Mouse (Mus musculus) neural tube, embryonic 15.5 days (tissue): ENCODE measurements around the gene Def6. TPM values are rescaled to one million over a fixed set of nuclear protein-coding genes. Genes with fewer than 3 reads are reported as not detected.

Experiments used
- ATAC-seq: fragments of 200-750 bp; cut with Nextera tagmentation; 2 replicates; pipeline ENCODE4 v1.8.0; 2017; ENCODE audit warnings: mild to moderate bottlenecking, moderate TSS enrichment, moderate library complexity; ENCODE audit not compliant: low FRiP score
- H3K27ac ChIP-seq: fragments of 300-500 bp; sonication (generic); replicated peaks from 2 replicates; pipeline ENCODE4 v1.5.1; 2015; ENCODE audit warnings: mild to moderate bottlenecking, inconsistent platforms
- H3K27me3 ChIP-seq: fragments of 300-500 bp; sonication (generic); replicated peaks from 2 replicates; pipeline ENCODE4 v1.6.1; 2015; ENCODE audit warnings: inconsistent platforms
- H3K36me3 ChIP-seq: fragments of 300-500 bp; sonication (generic); 2 replicates; pipeline ENCODE4 v1.6.1; 2015; ENCODE audit warnings: inconsistent platforms
- H3K4me1 ChIP-seq: fragments of 300-500 bp; sonication (generic); 2 replicates; pipeline ENCODE4 v1.6.1; 2015; ENCODE audit warnings: inconsistent platforms
- H3K4me2 ChIP-seq: fragments of 300-500 bp; sonication (generic); 2 replicates; pipeline ENCODE4 v1.6.1; 2015; ENCODE audit warnings: inconsistent platforms, mild to moderate bottlenecking, moderate library complexity
- H3K4me3 ChIP-seq: fragments of 300-500 bp; sonication (generic); replicated peaks from 2 replicates; pipeline ENCODE4 v1.5.1; 2015; ENCODE audit warnings: mild to moderate bottlenecking, inconsistent platforms
- H3K9ac ChIP-seq: fragments of 300-500 bp; sonication (generic); replicated peaks from 2 replicates; pipeline ENCODE4 v1.6.1; 2015; ENCODE audit warnings: mild to moderate bottlenecking, inconsistent platforms
- H3K9me3 ChIP-seq: fragments of 300-500 bp; sonication (generic); replicated peaks from 2 replicates; pipeline ENCODE4 v1.6.1; 2016; ENCODE audit warnings: inconsistent platforms
- WGBS: fragments of 180-500 bp; shearing (Covaris S2); methylation state at CpG from one replicate; pipeline ENCODE4 v1.1.7; 2015; ENCODE audit warnings: mixed read lengths; 5-methylcytosine and 5-hydroxymethylcytosine counted together
- polyA plus RNA-seq: library from polyadenylated mRNA; unstranded; fragments of >200 nt; fragmentation: Nextera tagmentation; extraction: Ambion mirVana; gene quantifications from 2 replicates; pipeline ENCODE4 v1.2.1, GENCODE M21; 2015

Def6 gene
- polyA plus RNA-seq, 1 experiment from 2014 or later, result 8.6 TPM

- H3K4me3 ChIP-seq, result peak within 1 kb of the TSS; percentile 72
- peak within 1 kb of the TSS; percentile 74 for H3K9ac ChIP-seq
- ATAC-seq, result peak; percentile 94
- H3K4me2 ChIP-seq, result peak within 1 kb of the TSS; percentile 92
- H3K36me3 ChIP-seq, result no peaks in the 10 kb centered on the region
- peaks cover 39% of the 10 kb centered on the region for H3K4me1 ChIP-seq
- peak within 1 kb of the TSS; percentile 80 for H3K27ac ChIP-seq
- no peaks in the 10 kb centered on the region for H3K27me3 ChIP-seq
- WGBS, result under 1% methylated on average over 47 of the region's 57 CpGs
- no peaks in the 10 kb centered on the region for H3K9me3 ChIP-seq
Measured at GRCm38 (mm10) chr17:28232475-28233060, 25.0 kb downstream of the Def6 start, which contains the start of gene Ppard. Gene Ppard, plus strand, starts transcription at chr17:28232700.

DNA sequence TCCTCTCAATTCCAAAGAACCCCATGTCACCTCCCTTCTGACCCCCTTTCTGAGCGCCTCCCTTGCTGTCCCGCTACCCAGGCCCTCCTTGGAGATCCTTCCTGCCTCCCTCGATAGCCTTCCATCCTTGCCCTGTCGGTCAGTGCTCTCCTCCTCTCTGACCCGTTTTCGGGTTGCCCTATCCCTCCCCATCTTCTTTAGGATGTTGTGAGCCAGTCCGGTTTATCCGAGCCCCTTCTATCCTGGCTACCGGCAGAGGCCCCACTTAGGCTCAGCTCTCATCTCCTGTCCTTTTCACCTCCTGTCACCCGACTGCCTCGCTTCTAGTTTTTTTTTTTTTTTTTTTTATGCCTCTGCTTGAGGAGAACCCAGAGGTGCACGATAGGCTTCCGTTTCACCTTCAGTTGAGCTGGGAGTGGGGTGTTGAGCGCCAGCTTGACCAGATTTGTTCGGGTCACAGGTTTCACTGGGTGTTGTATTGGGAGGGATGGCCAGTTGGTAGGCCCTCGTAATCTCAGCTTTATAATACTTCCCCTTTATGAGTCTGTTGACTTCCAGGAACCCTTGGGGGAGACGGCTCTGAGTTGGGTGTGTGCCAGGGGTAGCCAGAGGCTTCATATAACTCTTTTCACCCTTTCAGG is 25.6 kb downstream of the Def6 start:
- Histone ChIP-seq H3K9ac (peak overlapping the region; percentile 74), H3K27me3 (no peaks in the 10 kb centered on the region), H3K4me1 (peaks cover 40% of the 10 kb centered on the region), H3K4me3 (peak overlapping the region; percentile 72), H3K4me2 (peak overlapping the region; percentile 92), H3K9me3 (no peaks in the 10 kb centered on the region), H3K27ac (peak overlapping the region; percentile 80), H3K36me3 (no peaks in the 10 kb centered on the region)
- 2% methylated on average over 17 of the region's 17 CpGs for WGBS
- no peak for ATAC-seq

DNA sequence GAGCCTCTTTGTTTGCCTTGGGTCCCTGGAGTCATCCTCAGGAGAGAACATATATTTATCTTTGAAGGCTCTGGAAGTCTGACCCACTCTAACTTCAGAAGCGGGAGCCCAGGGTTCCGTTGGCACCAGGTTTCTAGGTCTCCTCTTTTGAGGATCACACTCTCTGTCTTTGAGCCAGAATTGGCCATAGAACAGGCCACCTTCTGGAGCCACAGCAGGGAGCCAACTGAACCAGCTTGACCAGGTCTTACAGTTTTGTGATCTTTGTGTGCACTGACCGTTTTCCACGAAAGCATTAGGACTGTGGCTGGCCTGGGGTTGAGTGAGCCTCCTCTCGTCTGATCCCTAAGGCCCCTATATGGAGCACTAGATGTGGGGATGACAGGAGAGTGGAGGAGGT is 27.1 kb downstream of the Def6 start:
- Histone ChIP-seq H3K27ac (no peak overlapping the region), H3K9ac (no peak overlapping the region), H3K4me1 (peaks cover 40% of the 10 kb centered on the region), H3K36me3 (no peaks in the 10 kb centered on the region), H3K27me3 (no peaks in the 10 kb centered on the region), H3K4me3 (no peak overlapping the region), H3K4me2 (peak overlapping the region; percentile 92), H3K9me3 (no peaks in the 10 kb centered on the region)
- WGBS, result 86% methylated on average over 5 of the region's 5 CpGs
- ATAC-seq, result no peak

DNA sequence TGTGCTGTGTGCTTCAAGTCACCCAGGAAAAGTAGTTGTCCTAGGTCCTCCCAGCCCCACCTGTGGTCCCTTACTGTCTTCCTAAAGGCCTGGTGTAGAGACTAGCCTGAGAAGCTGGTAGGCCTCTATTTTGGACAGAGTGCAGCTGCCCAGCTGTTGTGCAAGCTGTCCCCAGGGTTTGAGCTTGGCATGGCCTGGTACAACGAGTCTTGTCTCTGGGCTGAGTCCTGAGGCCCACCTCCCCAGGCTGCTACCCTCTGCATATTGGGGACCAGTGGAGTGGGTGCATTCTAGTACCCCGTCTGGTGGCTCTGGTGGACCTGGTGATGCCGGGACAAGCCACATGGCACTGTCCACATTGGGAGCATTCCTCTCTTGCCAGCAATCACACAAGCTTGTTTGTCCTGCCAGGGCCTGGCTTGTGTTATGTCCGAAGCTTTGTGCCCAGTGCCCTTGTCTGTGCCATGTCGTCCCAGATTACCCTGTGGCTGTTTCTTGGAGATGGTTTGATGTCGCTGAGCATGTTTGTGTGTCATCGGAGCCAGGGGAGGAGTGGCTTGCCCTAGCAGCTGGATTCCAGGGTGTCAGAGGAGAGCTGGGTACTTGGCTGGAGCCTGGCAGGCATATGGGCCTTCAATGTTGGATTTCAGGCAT is 28.5 kb downstream of the Def6 start:
- H3K36me3 ChIP-seq, result no peaks in the 10 kb centered on the region
- peak overlapping the region; percentile 18; the same call in 1 of the 2 replicates for H3K27ac ChIP-seq
- no peaks in the 10 kb centered on the region for H3K9me3 ChIP-seq
- no peak overlapping the region for H3K4me3 ChIP-seq
- no peak overlapping the region for H3K4me2 ChIP-seq
- no peak for ATAC-seq
- H3K4me1 ChIP-seq, result peaks cover 40% of the 10 kb centered on the region
- 78% methylated on average over 7 of the region's 7 CpGs for WGBS
- H3K9ac ChIP-seq, result no peak overlapping the region
- H3K27me3 ChIP-seq, result no peaks in the 10 kb centered on the region

DNA sequence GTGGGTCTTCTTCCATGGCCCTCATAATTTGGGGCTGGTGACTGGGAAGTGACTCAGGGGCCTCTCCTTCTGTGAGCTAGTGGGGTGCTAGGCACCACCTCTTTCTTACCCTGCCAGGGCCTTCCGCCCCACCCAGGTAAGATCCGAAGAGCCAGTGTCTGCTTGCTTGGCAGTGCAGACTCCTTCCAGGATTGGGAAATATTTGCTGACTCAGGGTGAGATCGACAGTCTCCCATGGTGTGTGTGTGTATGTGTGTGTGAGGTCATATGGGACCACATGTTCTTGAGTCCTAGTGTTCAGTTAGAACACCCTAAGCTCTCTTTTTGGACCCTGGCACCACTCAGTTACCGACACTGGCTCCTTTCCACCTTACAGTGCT is 29.0 kb downstream of the Def6 start:
- 0 out of 2 replicates have a peak overlapping the region, but pooled peaks have one; percentile 5 for H3K9ac ChIP-seq
- H3K4me2 ChIP-seq, result no peak overlapping the region
- no peak for ATAC-seq
- H3K4me1 ChIP-seq, result peaks cover 40% of the 10 kb centered on the region
- H3K27me3 ChIP-seq, result no peaks in the 10 kb centered on the region
- WGBS, result 86% methylated on average over 4 of the region's 4 CpGs
- H3K9me3 ChIP-seq, result no peaks in the 10 kb centered on the region
- no peak overlapping the region for H3K4me3 ChIP-seq
- no peaks in the 10 kb centered on the region for H3K36me3 ChIP-seq
- peak overlapping the region; percentile 23; the same call in 1 of the 2 replicates for H3K27ac ChIP-seq

DNA sequence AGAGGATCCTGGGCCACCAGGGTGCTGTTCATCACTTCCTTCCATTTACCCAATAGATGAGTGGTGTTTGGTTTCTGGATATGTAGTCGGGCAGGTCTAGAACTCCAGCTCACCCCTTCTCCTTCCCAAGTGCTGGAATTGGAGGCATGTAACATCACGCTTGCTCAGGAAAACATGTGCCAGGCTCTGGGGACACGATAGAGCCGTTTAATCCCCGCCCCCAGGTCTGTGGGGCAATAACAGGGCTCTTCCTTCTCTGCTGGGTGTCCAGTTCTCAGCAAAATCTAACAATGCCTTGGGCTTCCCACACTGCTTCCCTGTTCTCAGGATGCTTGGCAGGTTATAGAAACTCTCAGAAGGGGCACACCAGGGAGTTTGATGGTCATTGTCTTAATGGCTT is 29.8 kb downstream of the Def6 start:
- ATAC-seq, result no peak
- no peak overlapping the region for H3K4me3 ChIP-seq
- H3K4me1 ChIP-seq, result peaks cover 40% of the 10 kb centered on the region
- H3K27ac ChIP-seq, result 0 out of 2 replicates have a peak overlapping the region, but pooled peaks have one; percentile 23
- no peak overlapping the region for H3K4me2 ChIP-seq
- 34% methylated on average over 5 of the region's 5 CpGs for WGBS
- no peaks in the 10 kb centered on the region for H3K36me3 ChIP-seq
- H3K9me3 ChIP-seq, result no peaks in the 10 kb centered on the region
- no peaks in the 10 kb centered on the region for H3K27me3 ChIP-seq
- H3K9ac ChIP-seq, result no peak overlapping the region

- no peaks in the 10 kb centered on the region for H3K9me3 ChIP-seq
- no peak overlapping the region for H3K27ac ChIP-seq
- peaks cover 40% of the 10 kb centered on the region for H3K4me1 ChIP-seq
- no peak overlapping the region for H3K4me2 ChIP-seq
- no peak for ATAC-seq
- WGBS, result 73% methylated on average over 6 of the region's 6 CpGs
- no peaks in the 10 kb centered on the region for H3K27me3 ChIP-seq
- no peak overlapping the region for H3K4me3 ChIP-seq
- no peaks in the 10 kb centered on the region for H3K36me3 ChIP-seq
- H3K9ac ChIP-seq, result no peak overlapping the region
Measured at GRCm38 (mm10) chr17:28237874-28238273, 30.3 kb downstream of the Def6 start.

DNA sequence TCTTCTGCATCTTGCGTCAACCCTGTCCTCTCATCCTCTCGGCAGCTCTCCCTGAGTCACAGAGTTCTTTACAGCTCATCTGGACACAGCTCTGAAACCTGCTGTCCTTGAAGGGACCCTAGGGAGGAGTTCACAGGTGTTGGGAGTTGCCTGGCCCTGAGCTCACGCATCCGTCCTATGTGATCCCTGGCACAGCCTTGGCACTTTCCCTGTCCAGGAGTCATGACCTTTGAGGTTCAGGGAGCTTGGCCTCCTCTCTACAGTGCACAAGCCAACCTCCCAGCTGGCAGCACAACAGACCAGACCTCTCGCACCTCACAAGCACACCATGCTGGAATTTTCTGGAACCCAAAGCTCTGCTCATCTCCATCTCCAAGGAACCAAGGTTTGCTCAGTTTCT is 33.3 kb downstream of the Def6 start:
- H3K4me2 ChIP-seq, result no peak overlapping the region
- 95% methylated on average over 5 of the region's 5 CpGs for WGBS

GRCm38 (mm10) chr17:28242296-28242695 is 34.7 kb downstream of the Def6 start:
- H3K4me3 ChIP-seq, result no peak overlapping the region
- no peak overlapping the region for H3K9ac ChIP-seq
- no peaks in the 10 kb centered on the region for H3K36me3 ChIP-seq
- H3K27ac ChIP-seq, result no peak overlapping the region
- H3K9me3 ChIP-seq, result no peaks in the 10 kb centered on the region
- no peak overlapping the region for H3K4me2 ChIP-seq
- no peaks in the 10 kb centered on the region for H3K27me3 ChIP-seq
- ATAC-seq, result no peak
- WGBS, result 78% methylated on average over 6 of the region's 6 CpGs
- H3K4me1 ChIP-seq, result peaks cover 36% of the 10 kb centered on the region

More for the DNA sequence above, 33.3 kb downstream of the Def6 start:
- H3K36me3 ChIP-seq, result no peaks in the 10 kb centered on the region
- ATAC-seq, result no peak
- H3K27ac ChIP-seq, result no peak overlapping the region
- no peak overlapping the region for H3K9ac ChIP-seq
- H3K4me3 ChIP-seq, result no peak overlapping the region
- no peaks in the 10 kb centered on the region for H3K27me3 ChIP-seq
- H3K4me1 ChIP-seq, result peaks cover 43% of the 10 kb centered on the region
- H3K9me3 ChIP-seq, result no peaks in the 10 kb centered on the region

DNA sequence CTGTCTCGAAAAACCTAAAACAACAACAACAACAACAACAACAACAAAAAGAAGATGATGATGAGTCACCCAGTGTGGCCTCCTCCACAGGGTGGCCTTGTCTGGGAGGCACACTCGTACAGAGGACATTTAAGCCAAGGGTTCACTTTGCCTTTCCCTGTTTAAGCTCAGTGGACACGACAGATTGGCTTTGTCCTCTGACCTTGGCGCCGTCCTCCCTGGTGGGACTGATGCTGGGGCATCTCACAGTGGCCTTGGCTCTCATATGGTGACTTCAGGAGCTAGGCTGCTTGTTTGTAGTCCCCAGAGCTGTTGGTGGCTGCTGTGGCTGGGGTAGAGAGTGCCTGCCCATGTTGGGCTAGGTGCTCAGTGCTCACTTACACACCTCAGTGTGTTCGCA is 36.6 kb downstream of the Def6 start:
- no peak for ATAC-seq
- WGBS, result 87% methylated on average over 6 of the region's 6 CpGs

GRCm38 (mm10) chr17:28244714-28245113 is 37.1 kb downstream of the Def6 start:
- Histone ChIP-seq H3K27me3 (no peaks in the 10 kb centered on the region), H3K27ac (peak overlapping the region; percentile 73), H3K4me3 (no peak overlapping the region), H3K36me3 (no peaks in the 10 kb centered on the region), H3K9me3 (no peaks in the 10 kb centered on the region), H3K4me2 (no peak overlapping the region), H3K4me1 (peaks cover 45% of the 10 kb centered on the region), H3K9ac (no peak overlapping the region)
- 23% methylated on average over 6 of the region's 6 CpGs for WGBS
- peak; percentile 82 for ATAC-seq

More for the DNA sequence above, 36.6 kb downstream of the Def6 start:
- Histone ChIP-seq H3K4me1 (peaks cover 45% of the 10 kb centered on the region), H3K27ac (peak overlapping the region; percentile 73), H3K36me3 (no peaks in the 10 kb centered on the region), H3K27me3 (no peaks in the 10 kb centered on the region), H3K9ac (no peak overlapping the region), H3K4me2 (no peak overlapping the region), H3K9me3 (no peaks in the 10 kb centered on the region), H3K4me3 (no peak overlapping the region)

DNA sequence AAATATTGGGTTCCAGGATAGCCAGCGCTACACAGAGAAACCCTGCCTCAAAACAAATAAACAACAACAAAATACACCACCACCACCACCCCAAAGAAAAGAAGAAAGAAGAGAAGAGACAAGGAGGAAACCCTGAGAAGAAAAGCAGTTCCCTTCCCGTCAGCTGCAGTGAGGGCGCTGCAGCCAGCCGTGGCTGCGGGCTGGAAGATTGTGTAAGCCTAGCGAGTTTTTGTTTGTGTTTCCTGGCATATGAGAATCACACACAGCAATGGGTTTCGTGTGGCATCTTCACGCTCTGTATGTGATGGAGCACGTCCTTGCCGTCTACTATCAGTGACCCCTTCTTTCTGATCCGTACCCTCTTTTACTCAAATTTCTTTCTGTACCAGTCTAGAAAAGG is 39.1 kb downstream of the Def6 start:
- no peak overlapping the region for H3K9ac ChIP-seq
- no peaks in the 10 kb centered on the region for H3K36me3 ChIP-seq
- ATAC-seq, result no peak
- H3K27me3 ChIP-seq, result no peaks in the 10 kb centered on the region
- 76% methylated on average over 11 of the region's 11 CpGs for WGBS
- no peak overlapping the region for H3K4me2 ChIP-seq
- H3K4me1 ChIP-seq, result peaks cover 45% of the 10 kb centered on the region
- H3K9me3 ChIP-seq, result no peaks in the 10 kb centered on the region
- H3K4me3 ChIP-seq, result no peak overlapping the region
- no peak overlapping the region for H3K27ac ChIP-seq
